Mouse (Mus musculus) heart, postnatal 0 days (tissue): ENCODE results near the gene Hc.

Source experiments
- CTCF ChIP-seq: IDR thresholded peaks from 2 replicates; pipeline ENCODE4 v1.5.1; 2016; ENCODE audit warnings: antibody characterized with exemption, control low read depth, low read depth
- EP300 ChIP-seq: IDR thresholded peaks from 2 replicates; pipeline ENCODE4 v1.6.1; 2016; ENCODE audit warnings: antibody characterized with exemption, low read depth

DNA sequence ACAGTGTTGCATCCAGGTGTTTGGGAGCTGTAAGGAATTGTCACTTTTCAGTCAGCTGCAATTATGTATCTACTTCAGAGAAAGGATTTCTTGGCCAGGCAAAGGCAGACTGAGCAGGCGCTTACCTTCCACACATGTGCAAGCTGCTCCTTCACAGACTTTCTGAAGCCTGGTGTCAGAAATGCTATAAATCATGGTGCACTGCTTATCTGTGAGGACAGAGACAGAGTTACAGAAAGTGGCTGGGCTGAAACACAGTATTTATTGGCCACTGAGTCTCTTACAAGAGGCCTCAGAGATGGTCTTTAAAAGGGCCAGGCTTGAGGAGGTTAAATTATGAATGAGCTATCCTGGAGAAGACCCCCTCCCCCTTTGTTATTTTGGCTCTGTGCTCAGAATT, 71.5 kb downstream of the Hc start:
- TF ChIP-seq CTCF (no peak), EP300 (no peak)
